Mouse (Mus musculus): Measurements from ENCODE around the gene Gm12166. TPM values are rescaled to one million over a fixed set of nuclear protein-coding genes. Genes with fewer than 3 reads are reported as not detected.
A peak's percentile ranks its signal among the peaks of the same experiment; 100 is the strongest.

Gm12166 gene
- polyA plus RNA-seq, 1 experiment from 2014 or later: 5.6 TPM

- H3K9ac ChIP-seq: no peak overlapping the region
- H3K4me2 ChIP-seq: no peak overlapping the region
- 84% methylated on average over 12 of the region's 12 CpGs for WGBS
- no peaks in the 10 kb centered on the region for H3K36me3 ChIP-seq
- H3K9me3 ChIP-seq: no peaks in the 10 kb centered on the region
- H3K4me3 ChIP-seq: no peak overlapping the region
- H3K27ac ChIP-seq (replicated peaks): no peak overlapping the region
- no peak for ATAC-seq (ENCODE audit: low FRiP score, low read depth)
- no peaks in the 10 kb centered on the region for H3K27me3 ChIP-seq
- H3K4me1 ChIP-seq (replicated peaks): no peaks in the 10 kb centered on the region
These were observed 10.4 kb downstream of the Gm12166 start for GRCm38 (mm10) chr11:46041607-46042267.

- no peak overlapping the region for H3K27ac ChIP-seq (replicated peaks)
- no peak for ATAC-seq (ENCODE audit: low FRiP score, low read depth)
These were observed 11.1 kb downstream of the Gm12166 start for GRCm38 (mm10) chr11:46040841-46041556.

GRCm38 (mm10) chr11:46039335-46039734 lies 12.8 kb downstream of the Gm12166 start:
- no peaks in the 10 kb centered on the region for H3K27me3 ChIP-seq
- WGBS: 71% methylated on average over 11 of the region's 11 CpGs
- no peaks in the 10 kb centered on the region for H3K36me3 ChIP-seq
- H3K4me3 ChIP-seq: no peak overlapping the region
- H3K4me1 ChIP-seq (replicated peaks): no peaks in the 10 kb centered on the region
- H3K9me3 ChIP-seq: no peaks in the 10 kb centered on the region
- H3K4me2 ChIP-seq: no peak overlapping the region
- H3K27ac ChIP-seq (replicated peaks): no peak overlapping the region
- no peak overlapping the region for H3K9ac ChIP-seq
- no peak for ATAC-seq (ENCODE audit: low FRiP score, low read depth)

More at GRCm38 (mm10) chr11:46040841-46041556, 11.1 kb downstream of the Gm12166 start:
- no peaks in the 10 kb centered on the region for H3K36me3 ChIP-seq
- H3K4me3 ChIP-seq: no peak overlapping the region
- H3K4me2 ChIP-seq: no peak overlapping the region
- no peaks in the 10 kb centered on the region for H3K27me3 ChIP-seq
- 89% methylated on average over 9 of the region's 9 CpGs for WGBS
- H3K9me3 ChIP-seq: no peaks in the 10 kb centered on the region
- no peak overlapping the region for H3K9ac ChIP-seq
- no peaks in the 10 kb centered on the region for H3K4me1 ChIP-seq (replicated peaks)

- Histone ChIP-seq H3K4me2 (no peak overlapping the region), H3K9me3 (no peaks in the 10 kb centered on the region), H3K27ac (replicated peaks) (no peak overlapping the region), H3K4me1 (replicated peaks) (no peaks in the 10 kb centered on the region), H3K9ac (no peak overlapping the region), H3K36me3 (no peaks in the 10 kb centered on the region), H3K4me3 (no peak overlapping the region), H3K27me3 (no peaks in the 10 kb centered on the region)
- ATAC-seq (ENCODE audit: low FRiP score, low read depth): no peak
- 79% methylated on average over 15 of the region's 15 CpGs for WGBS
These were observed 13.2 kb downstream of the Gm12166 start for GRCm38 (mm10) chr11:46038901-46039300.

GRCm38 (mm10) chr11:46036374-46036773 lies 15.7 kb downstream of the Gm12166 start:
- Histone ChIP-seq H3K9ac (no peak overlapping the region), H3K9me3 (no peaks in the 10 kb centered on the region), H3K4me3 (no peak overlapping the region), H3K27me3 (no peaks in the 10 kb centered on the region), H3K4me1 (replicated peaks) (no peaks in the 10 kb centered on the region), H3K36me3 (no peaks in the 10 kb centered on the region), H3K4me2 (no peak overlapping the region), H3K27ac (replicated peaks) (no peak overlapping the region)
- no peak for ATAC-seq (ENCODE audit: low FRiP score, low read depth)
- 96% methylated on average over 10 of the region's 10 CpGs for WGBS

- ATAC-seq (ENCODE audit: low FRiP score, low read depth): no peak
- H3K27me3 ChIP-seq: no peaks in the 10 kb centered on the region
- no peaks in the 10 kb centered on the region for H3K36me3 ChIP-seq
- no peaks in the 10 kb centered on the region for H3K9me3 ChIP-seq
- H3K4me1 ChIP-seq (replicated peaks): 0 out of 2 replicates have a peak, but pooled peaks cover 3% of the 10 kb centered on the region
- H3K27ac ChIP-seq (replicated peaks): no peak overlapping the region
- WGBS: 89% methylated on average over 7 of the region's 7 CpGs
- no peak overlapping the region for H3K4me2 ChIP-seq
- H3K4me3 ChIP-seq: no peak overlapping the region
- H3K9ac ChIP-seq: no peak overlapping the region
These were observed 19.2 kb downstream of the Gm12166 start for GRCm38 (mm10) chr11:46032956-46033355.

- Histone ChIP-seq H3K4me2 (no peak overlapping the region), H3K4me3 (no peak overlapping the region), H3K36me3 (no peaks in the 10 kb centered on the region), H3K9me3 (no peaks in the 10 kb centered on the region), H3K9ac (no peak overlapping the region), H3K4me1 (replicated peaks) (0 out of 2 replicates have a peak, but pooled peaks cover 3% of the 10 kb centered on the region), H3K27ac (replicated peaks) (no peak overlapping the region), H3K27me3 (no peaks in the 10 kb centered on the region)
- ATAC-seq (ENCODE audit: low FRiP score, low read depth): no peak
- 62% methylated on average over 3 of the region's 3 CpGs for WGBS
These were observed 20.7 kb downstream of the Gm12166 start for GRCm38 (mm10) chr11:46031470-46031869.

- Histone ChIP-seq H3K9ac (no peak overlapping the region), H3K36me3 (no peaks in the 10 kb centered on the region), H3K27ac (replicated peaks) (no peak overlapping the region), H3K4me3 (no peak overlapping the region), H3K4me1 (replicated peaks) (0 out of 2 replicates have a peak, but pooled peaks cover 3% of the 10 kb centered on the region), H3K27me3 (no peaks in the 10 kb centered on the region), H3K4me2 (no peak overlapping the region), H3K9me3 (no peaks in the 10 kb centered on the region)
- 0 out of 2 replicates have a peak, but pooled peaks have one; percentile 42 for ATAC-seq (ENCODE audit: low FRiP score, low read depth)
- WGBS: 63% methylated on average over 2 of the region's 2 CpGs
These were observed 22.1 kb downstream of the Gm12166 start for GRCm38 (mm10) chr11:46030026-46030425.

- Histone ChIP-seq H3K4me2 (no peak overlapping the region), H3K9me3 (no peaks in the 10 kb centered on the region), H3K4me3 (no peak overlapping the region), H3K27me3 (no peaks in the 10 kb centered on the region), H3K36me3 (no peaks in the 10 kb centered on the region), H3K4me1 (replicated peaks) (0 out of 2 replicates have a peak, but pooled peaks cover 3% of the 10 kb centered on the region), H3K27ac (replicated peaks) (no peak overlapping the region), H3K9ac (no peak overlapping the region)
- WGBS: 77% methylated on average over 2 of the region's 2 CpGs
- no peak for ATAC-seq (ENCODE audit: low FRiP score, low read depth)
These were observed 22.6 kb downstream of the Gm12166 start for GRCm38 (mm10) chr11:46029485-46029884.

- H3K27ac ChIP-seq (replicated peaks): no peak overlapping the region
- no peak overlapping the region for H3K4me3 ChIP-seq
- no peak overlapping the region for H3K4me2 ChIP-seq
- H3K36me3 ChIP-seq: no peaks in the 10 kb centered on the region
- H3K9ac ChIP-seq: no peak overlapping the region
- H3K4me1 ChIP-seq (replicated peaks): 0 out of 2 replicates have a peak, but pooled peaks cover 3% of the 10 kb centered on the region
- no peak for ATAC-seq (ENCODE audit: low FRiP score, low read depth)
- H3K27me3 ChIP-seq: no peaks in the 10 kb centered on the region
- WGBS: 87% methylated on average over 6 of the region's 6 CpGs
- no peaks in the 10 kb centered on the region for H3K9me3 ChIP-seq
These were observed 23.9 kb downstream of the Gm12166 start for GRCm38 (mm10) chr11:46027952-46028814.

GRCm38 (mm10) chr11:46025962-46026392 lies 26.1 kb downstream of the Gm12166 start:
- no peaks in the 10 kb centered on the region for H3K27me3 ChIP-seq
- no peaks in the 10 kb centered on the region for H3K36me3 ChIP-seq
- H3K9ac ChIP-seq: no peak overlapping the region
- no peaks in the 10 kb centered on the region for H3K9me3 ChIP-seq
- no peak overlapping the region for H3K4me3 ChIP-seq
- ATAC-seq (ENCODE audit: low FRiP score, low read depth): no peak
- H3K4me2 ChIP-seq: no peak overlapping the region
- WGBS: 30% methylated on average over 7 of the region's 7 CpGs
- no peak overlapping the region for H3K27ac ChIP-seq (replicated peaks)
- H3K4me1 ChIP-seq (replicated peaks): 0 out of 2 replicates have a peak, but pooled peaks cover 3% of the 10 kb centered on the region

GRCm38 (mm10) chr11:46022983-46023382 lies 29.1 kb downstream of the Gm12166 start:
- ATAC-seq (ENCODE audit: low FRiP score, low read depth): no peak
- Histone ChIP-seq H3K4me1 (replicated peaks) (no peaks in the 10 kb centered on the region), H3K4me3 (no peak overlapping the region), H3K9ac (no peak overlapping the region), H3K4me2 (no peak overlapping the region), H3K36me3 (no peaks in the 10 kb centered on the region), H3K9me3 (no peaks in the 10 kb centered on the region), H3K27me3 (no peaks in the 10 kb centered on the region), H3K27ac (replicated peaks) (no peak overlapping the region)
- 84% methylated on average over 6 of the region's 6 CpGs for WGBS

All from hindbrain, embryonic 15.5 days (tissue).